Mouse (Mus musculus) cortical plate, adult 2 months (tissue): ENCODE measurements at regions not wholly inside any gene's neighbourhood (a gene's known extent, or its start where the extent isn't known, plus 50 kb on each side); places are given as distances from the start of the nearest gene placed in this dataset.

ENCODE experiments used
- CTCF ChIP-seq: fragments of 200-500 bp; IDR thresholded peaks from 2 replicates; pipeline ENCODE4 v1.5.1; 2011; ENCODE audit warnings: mild to moderate bottlenecking, control low read depth, low read length; ENCODE audit not compliant: insufficient read depth; ENCODE audit errors: extremely low read depth
- POLR2A ChIP-seq: fragments of 200-500 bp; IDR thresholded peaks from 2 replicates; pipeline ENCODE4 v1.6.1; 2011; ENCODE audit warnings: mild to moderate bottlenecking, low read length, control low read depth; ENCODE audit not compliant: insufficient read depth; ENCODE audit errors: extremely low read depth

GRCm38 (mm10) chr13:71149303-71149696 lies 307.7 kb upstream of the Adamts16 start:
- TF ChIP-seq CTCF: no peak
- no peak for TF ChIP-seq POLR2A
